Mouse (Mus musculus) forebrain, embryonic 10.5 days (tissue): ENCODE data around the gene Ptar1. TPM values are rescaled to one million over a fixed set of nuclear protein-coding genes. Genes with fewer than 3 reads are reported as not detected.

Experiments used
- DNase-seq: peaks from one replicate; pipeline ENCODE4 v3.0.0-alpha.2; 2017; ENCODE audit warnings: low spot score; ENCODE audit errors: extremely low spot score
- H3K27ac ChIP-seq: fragments of 300-500 bp; sonication (generic); 2 replicates; pipeline ENCODE4 v1.5.1; 2016; ENCODE audit warnings: mild to moderate bottlenecking
- H3K27me3 ChIP-seq: fragments of 300-500 bp; sonication (generic); 2 replicates; pipeline ENCODE4 v1.6.1; 2016; ENCODE audit warnings: mild to moderate bottlenecking; ENCODE audit not compliant: poor library complexity, severe bottlenecking
- H3K36me3 ChIP-seq: fragments of 300-500 bp; sonication (generic); replicated peaks from 2 replicates; pipeline ENCODE4 v1.6.1; 2016; ENCODE audit warnings: mild to moderate bottlenecking, moderate library complexity
- H3K4me1 ChIP-seq: fragments of 300-500 bp; sonication (generic); 2 replicates; pipeline ENCODE4 v1.6.1; 2016
- H3K4me3 ChIP-seq: fragments of 300-500 bp; sonication (generic); 2 replicates; pipeline ENCODE4 v1.5.1; 2016; ENCODE audit warnings: mild to moderate bottlenecking, moderate library complexity
- H3K9me3 ChIP-seq: fragments of 300-500 bp; sonication (generic); 2 replicates; pipeline ENCODE4 v1.6.1; 2016; ENCODE audit warnings: mild to moderate bottlenecking, moderate library complexity
- WGBS: fragments of 180-500 bp; shearing (Covaris S2); methylation state at CpG from one replicate; pipeline ENCODE4 v1.1.7; 2016; 5-methylcytosine and 5-hydroxymethylcytosine counted together
- polyA plus RNA-seq: library from polyadenylated mRNA; unstranded; fragments of >200 nt; fragmentation: Nextera tagmentation; extraction: Ambion mirVana; gene quantifications from 2 replicates; pipeline ENCODE4 v1.2.1, GENCODE M21; 2016

Gene Ptar1
- polyA plus RNA-seq, 1 experiment from 2014 or later = 8.0 TPM

DNA sequence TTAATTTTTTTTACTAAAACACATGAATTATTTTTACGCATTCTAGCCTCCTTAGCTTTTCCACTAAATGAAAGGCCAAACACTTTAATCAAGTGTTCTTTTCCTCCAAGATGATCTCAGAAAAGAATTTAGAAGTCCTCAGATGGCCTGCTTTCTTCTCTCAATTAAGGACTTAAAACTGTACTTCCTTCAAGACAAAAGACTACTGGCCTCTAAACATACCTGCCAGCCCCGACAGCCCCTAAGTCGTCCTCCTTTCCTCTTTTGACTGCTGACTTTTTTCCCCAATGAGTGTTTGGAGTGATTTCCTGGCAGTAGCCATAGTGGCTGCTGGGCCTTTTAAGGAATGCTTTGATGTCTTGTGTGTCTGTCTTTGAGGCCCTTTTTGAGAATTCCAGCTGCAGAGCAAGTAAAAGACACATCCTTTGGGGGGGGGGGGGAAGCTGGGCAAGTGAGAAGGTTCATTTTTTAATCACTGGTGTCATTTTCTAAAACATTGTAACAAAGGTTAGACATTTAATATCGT, 1.3 kb downstream of the Ptar1 start:
- 17% methylated on average over 4 of the region's 4 CpGs for WGBS
- peaks cover 41% of the 10 kb centered on the region for H3K4me1 ChIP-seq
- H3K9me3 ChIP-seq = no peaks in the 10 kb centered on the region
- H3K36me3 ChIP-seq = peaks cover 8% of the 10 kb centered on the region; the same call in 1 of the 2 replicates
- DNase-seq = peak; percentile 46
- no peaks in the 10 kb centered on the region for H3K27me3 ChIP-seq
- H3K4me3 ChIP-seq = peak overlapping the region; percentile 88
- H3K27ac ChIP-seq = peak overlapping the region; percentile 99

DNA sequence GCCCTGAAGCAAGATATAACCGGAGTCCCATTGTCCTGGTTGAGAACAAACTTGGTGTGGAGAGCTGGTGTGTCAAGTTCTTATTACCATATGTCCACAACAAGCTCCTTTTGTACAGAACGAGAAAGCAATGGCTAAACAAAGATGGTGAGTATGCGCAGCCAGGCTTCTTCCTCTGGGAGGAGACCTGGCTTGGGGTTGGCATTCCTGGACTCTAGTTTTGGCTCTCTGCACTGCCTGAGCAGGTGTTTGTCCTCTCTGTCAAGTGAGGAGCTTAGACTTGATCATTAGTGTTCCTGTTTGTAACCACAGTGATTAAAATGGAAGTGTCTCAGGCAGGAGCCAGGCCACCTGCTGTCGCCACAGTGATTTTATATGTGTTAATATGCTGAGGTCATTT, 7.1 kb downstream of the Ptar1 start:
- peaks cover 21% of the 10 kb centered on the region for H3K4me1 ChIP-seq
- H3K4me3 ChIP-seq = no peak overlapping the region
- peaks cover 63% of the 10 kb centered on the region for H3K36me3 ChIP-seq
- H3K27ac ChIP-seq = no peak overlapping the region
- no peak for DNase-seq
- H3K27me3 ChIP-seq = no peaks in the 10 kb centered on the region
- 91% methylated on average over 4 of the region's 4 CpGs for WGBS
- H3K9me3 ChIP-seq = no peaks in the 10 kb centered on the region

DNA sequence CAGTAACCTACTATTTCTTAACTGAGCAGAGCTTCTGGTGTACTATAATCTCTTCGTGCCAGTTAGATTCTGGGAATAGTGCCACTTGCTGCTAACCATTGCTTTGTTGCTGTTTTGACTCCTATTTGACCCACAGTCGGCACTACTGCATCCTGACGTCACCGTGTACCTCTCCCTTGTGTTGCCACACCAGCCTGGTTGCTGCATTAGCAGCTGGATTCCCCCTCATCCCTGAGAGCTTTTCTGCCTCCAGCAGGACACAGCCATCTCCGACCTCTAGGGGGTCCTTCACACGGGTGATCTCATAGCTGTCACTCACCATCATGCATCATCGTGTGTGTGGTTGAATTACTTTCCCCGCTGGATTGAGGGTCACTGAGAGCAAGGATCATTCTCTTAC, 10.6 kb downstream of the Ptar1 start:
- peaks cover 84% of the 10 kb centered on the region for H3K36me3 ChIP-seq
- H3K4me1 ChIP-seq = no peaks in the 10 kb centered on the region
- H3K4me3 ChIP-seq = no peak overlapping the region
- 92% methylated on average over 8 of the region's 8 CpGs for WGBS
- H3K9me3 ChIP-seq = no peaks in the 10 kb centered on the region
- no peak overlapping the region for H3K27ac ChIP-seq
- H3K27me3 ChIP-seq = no peaks in the 10 kb centered on the region
- DNase-seq = no peak

DNA sequence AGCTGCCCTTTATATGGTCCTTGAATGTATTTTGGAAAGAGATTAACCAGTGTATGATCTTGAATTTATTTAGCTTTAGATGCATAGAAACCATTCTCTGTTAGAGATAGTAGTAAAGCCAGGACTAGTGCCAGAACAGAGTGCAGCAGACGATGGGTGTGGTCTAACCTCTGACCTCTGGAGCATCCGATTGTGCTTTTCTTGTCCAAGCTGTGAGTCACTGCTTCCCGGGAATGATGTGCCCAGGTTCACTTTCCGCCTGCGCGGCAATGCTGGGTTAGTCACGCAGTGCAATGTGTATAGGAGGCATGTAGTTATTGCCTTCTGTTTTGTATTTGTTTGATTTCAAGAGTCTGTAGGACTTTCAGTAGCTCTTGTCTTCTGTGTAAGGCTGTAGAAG, 11.1 kb downstream of the Ptar1 start:
- peaks cover 89% of the 10 kb centered on the region for H3K36me3 ChIP-seq

DNA sequence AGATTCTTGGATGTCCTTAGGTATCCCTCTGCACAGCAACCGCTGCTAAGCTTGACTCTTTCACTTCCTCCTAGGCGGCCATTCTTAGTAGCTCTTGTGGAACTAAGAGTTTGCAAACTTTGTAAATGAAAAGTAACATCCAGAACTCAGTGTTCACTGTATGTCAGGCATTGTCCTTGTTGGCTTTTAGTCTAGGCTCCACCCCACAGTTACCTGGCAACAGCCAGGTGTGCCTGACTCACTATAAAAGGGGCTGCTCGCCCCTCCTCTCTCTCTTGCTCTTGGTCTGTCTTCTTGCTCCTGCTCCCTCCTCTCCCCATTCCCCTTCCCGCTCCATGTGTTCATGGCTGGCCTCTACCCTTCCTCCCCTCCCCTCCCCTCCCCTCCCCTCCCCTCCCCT, 11.9 kb downstream of the Ptar1 start:
- H3K27me3 ChIP-seq = no peaks in the 10 kb centered on the region
- H3K9me3 ChIP-seq = no peaks in the 10 kb centered on the region
- no peak for DNase-seq
- H3K4me3 ChIP-seq = no peak overlapping the region
- no peaks in the 10 kb centered on the region for H3K4me1 ChIP-seq
- no peak overlapping the region for H3K27ac ChIP-seq
- H3K36me3 ChIP-seq = peaks cover 91% of the 10 kb centered on the region
- WGBS = 89% methylated on average over 4 of the region's 4 CpGs

More for the DNA sequence above, 11.1 kb downstream of the Ptar1 start:
- Histone ChIP-seq H3K27ac (no peak overlapping the region), H3K4me1 (no peaks in the 10 kb centered on the region), H3K4me3 (no peak overlapping the region), H3K9me3 (no peaks in the 10 kb centered on the region), H3K27me3 (no peaks in the 10 kb centered on the region)
- no peak for DNase-seq
- 88% methylated on average over 7 of the region's 7 CpGs for WGBS

DNA sequence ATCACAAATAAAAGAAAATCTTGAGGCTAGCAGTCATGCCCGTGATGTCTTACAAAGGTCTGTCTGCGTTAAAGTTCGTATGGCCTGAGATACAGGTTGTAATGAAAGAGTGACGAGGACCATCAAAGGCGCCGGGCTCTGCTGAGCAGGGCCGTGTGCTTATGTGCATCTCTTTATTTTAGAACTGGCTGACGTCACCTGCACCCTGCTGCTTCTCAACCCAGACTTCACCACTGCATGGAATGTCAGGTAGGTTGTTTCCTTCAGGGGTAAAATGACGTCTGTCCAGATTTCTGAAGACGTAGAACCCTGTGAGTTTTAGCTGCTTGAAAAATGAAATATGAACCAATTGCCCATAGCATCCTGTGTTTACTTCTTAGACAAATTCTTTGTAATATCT, 15.7 kb downstream of the Ptar1 start:
- Histone ChIP-seq H3K9me3 (no peaks in the 10 kb centered on the region), H3K27ac (no peak overlapping the region), H3K4me1 (no peaks in the 10 kb centered on the region), H3K27me3 (no peaks in the 10 kb centered on the region), H3K36me3 (peaks cover 90% of the 10 kb centered on the region), H3K4me3 (no peak overlapping the region)
- WGBS = 91% methylated on average over 10 of the region's 10 CpGs
- DNase-seq = no peak

DNA sequence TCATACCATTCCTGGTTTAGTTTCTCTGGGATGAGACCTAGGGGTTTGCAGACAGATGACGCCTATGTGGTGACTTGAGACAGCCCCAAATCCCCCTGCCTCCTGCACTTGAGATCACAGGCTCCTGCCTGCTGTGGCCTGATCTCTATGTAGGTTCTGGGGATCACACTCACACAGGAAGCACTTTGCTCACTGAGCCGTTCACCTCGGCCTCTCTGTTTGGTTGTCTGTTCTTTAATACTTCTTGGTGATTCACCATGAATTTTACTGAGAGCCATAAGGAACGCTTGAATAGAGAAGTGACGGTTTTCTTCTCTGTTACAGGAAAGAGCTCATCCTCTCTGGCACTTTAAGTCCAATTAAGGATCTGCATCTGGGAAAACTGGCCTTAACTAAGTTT, 18.2 kb downstream of the Ptar1 start:
- H3K4me1 ChIP-seq = no peaks in the 10 kb centered on the region
- H3K27me3 ChIP-seq = no peaks in the 10 kb centered on the region
- no peak overlapping the region for H3K27ac ChIP-seq
- H3K36me3 ChIP-seq = peaks cover 90% of the 10 kb centered on the region
- 94% methylated on average over 5 of the region's 5 CpGs for WGBS
- no peak overlapping the region for H3K4me3 ChIP-seq
- H3K9me3 ChIP-seq = no peaks in the 10 kb centered on the region
- no peak for DNase-seq

DNA sequence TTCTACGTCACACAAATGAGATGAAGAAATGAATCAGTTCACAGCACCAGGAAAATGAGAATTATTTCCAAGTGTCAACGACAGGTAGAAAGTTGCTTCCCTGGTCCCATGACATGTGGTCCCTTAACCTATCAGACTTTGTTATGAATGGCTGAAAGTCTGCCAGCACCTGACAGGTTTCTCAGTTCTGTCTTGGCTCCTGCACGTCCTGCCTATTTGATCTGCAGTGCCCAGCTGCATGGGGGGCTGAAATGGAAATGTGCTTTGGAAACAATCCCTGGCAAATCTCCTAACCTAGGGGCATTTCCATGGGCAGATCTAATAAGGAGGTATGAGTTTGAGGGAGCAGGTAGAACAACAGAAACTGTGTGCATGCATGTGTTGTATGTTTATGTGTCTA, 59.3 kb downstream of the Ptar1 start:
- H3K36me3 ChIP-seq = no peaks in the 10 kb centered on the region
- WGBS = 83% methylated on average over 3 of the region's 3 CpGs
- no peak overlapping the region for H3K4me3 ChIP-seq
- no peaks in the 10 kb centered on the region for H3K27me3 ChIP-seq
- H3K4me1 ChIP-seq = no peaks in the 10 kb centered on the region
- no peaks in the 10 kb centered on the region for H3K9me3 ChIP-seq
- no peak for DNase-seq
- H3K27ac ChIP-seq = no peak overlapping the region

DNA sequence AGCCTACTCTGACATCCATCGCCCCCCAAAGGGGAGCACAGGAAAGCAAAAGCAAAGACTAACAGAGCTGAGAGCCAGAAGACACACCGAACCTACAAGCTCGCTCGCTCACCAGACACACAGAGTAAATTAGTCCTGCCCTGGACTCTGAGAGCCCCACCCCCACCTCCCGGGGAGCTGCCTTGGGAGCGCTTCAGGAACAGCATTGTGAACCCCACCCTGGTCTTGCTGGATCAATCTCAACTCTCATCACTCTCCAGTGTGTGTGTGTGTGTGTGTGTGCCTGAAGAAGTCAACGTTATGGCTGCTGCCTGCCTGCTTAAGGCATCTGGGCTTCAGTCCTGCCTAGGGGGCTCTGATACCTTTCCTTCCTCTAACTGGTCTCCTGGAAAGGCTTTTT, 69.8 kb downstream of the Ptar1 start:
- no peaks in the 10 kb centered on the region for H3K9me3 ChIP-seq
- peaks cover 40% of the 10 kb centered on the region for H3K27me3 ChIP-seq
- H3K4me1 ChIP-seq = peaks cover 33% of the 10 kb centered on the region
- H3K27ac ChIP-seq = 0 out of 2 replicates have a peak overlapping the region, but pooled peaks have one; percentile 1
- no peak for DNase-seq
- no peaks in the 10 kb centered on the region for H3K36me3 ChIP-seq
- H3K4me3 ChIP-seq = peak overlapping the region; percentile 16; the same call in 1 of the 2 replicates
- 18% methylated on average over 7 of the region's 7 CpGs for WGBS

DNA sequence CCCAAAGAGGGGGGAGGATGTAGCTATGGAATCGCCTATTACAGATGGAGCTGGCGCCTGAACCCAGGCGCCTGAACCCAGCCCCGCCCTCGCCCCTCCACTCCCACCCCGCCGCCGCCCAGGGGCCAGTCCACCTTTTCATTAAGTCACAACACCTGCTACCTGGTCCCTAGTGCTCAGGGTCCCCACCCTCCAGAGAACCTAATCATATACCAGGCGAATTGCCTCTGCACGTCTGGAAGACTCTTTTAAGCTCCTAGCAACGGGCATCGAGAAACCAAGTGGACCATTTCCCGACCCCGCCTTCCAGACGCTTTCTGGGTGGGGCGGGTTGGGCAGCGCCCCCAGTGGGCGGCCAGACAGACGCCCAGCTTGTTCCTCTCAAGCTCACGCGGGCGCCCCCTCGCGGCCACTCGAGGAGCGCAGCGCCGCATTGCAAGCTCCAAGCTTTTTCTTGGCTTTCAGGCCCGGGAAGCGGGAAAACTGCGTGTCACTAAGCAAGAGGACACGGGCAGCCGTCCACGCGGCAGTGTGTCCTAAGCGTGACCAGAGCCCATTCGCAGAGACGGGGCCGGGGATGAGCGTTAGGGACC, 70.8 kb downstream of the Ptar1 start:
- Histone ChIP-seq H3K27ac (peak overlapping the region; percentile 92), H3K4me3 (peak overlapping the region; percentile 76), H3K27me3 (peaks cover 46% of the 10 kb centered on the region), H3K4me1 (peaks cover 33% of the 10 kb centered on the region), H3K36me3 (no peaks in the 10 kb centered on the region), H3K9me3 (no peaks in the 10 kb centered on the region)
- WGBS = under 1% methylated on average over 40 of the region's 40 CpGs
- DNase-seq = peak; percentile 94

DNA sequence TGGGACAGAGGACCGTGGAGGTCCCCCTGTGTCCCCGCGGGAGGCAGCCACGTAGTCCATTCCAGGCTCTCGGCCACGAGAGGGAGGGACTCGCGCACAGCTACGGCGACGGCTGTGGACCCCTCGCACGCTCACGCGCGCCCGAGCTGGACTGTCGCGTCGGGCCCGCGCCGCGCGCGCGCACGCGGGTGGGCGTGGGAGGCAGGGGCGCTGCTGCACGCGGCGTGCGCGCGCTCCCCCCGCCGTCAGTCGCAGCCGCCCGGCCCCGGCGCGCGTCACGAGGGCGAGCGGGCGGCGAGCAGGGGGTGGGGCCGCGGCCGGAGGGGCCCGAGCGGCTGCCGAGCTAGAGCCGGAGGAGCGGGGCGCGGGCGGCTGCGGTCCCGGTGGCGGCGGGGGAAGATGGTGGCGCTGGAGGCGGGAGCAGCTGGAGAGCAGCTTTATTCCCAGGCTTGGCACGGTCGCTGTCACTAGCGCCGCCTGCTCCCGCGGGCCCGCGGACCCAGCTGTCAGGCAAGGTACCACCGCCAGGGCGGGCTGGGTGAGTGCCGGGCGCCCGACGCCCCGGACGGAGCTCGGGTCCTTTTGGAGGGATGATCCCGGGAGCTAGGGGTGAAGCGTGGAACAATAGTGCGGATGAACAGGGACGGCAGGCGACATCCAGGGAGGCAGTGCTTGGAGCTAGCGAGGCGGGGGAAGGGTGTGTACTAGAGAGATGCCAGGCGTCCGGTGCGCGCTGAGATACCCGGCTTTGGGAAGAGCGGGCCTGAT, 71.5 kb downstream of the Ptar1 start, which contains the start of gene Apba1:
Gene Apba1, plus strand, starts transcription at position 334 of the 768 bp plus-strand sequence.
- DNase-seq = peak; percentile 65
- H3K4me1 ChIP-seq = peaks cover 33% of the 10 kb centered on the region
- peak within 1 kb of the TSS; percentile 76 for H3K4me3 ChIP-seq
- no peaks in the 10 kb centered on the region for H3K36me3 ChIP-seq
- no peaks in the 10 kb centered on the region for H3K9me3 ChIP-seq
- peak within 1 kb of the TSS; percentile 92 for H3K27ac ChIP-seq
- peaks cover 52% of the 10 kb centered on the region for H3K27me3 ChIP-seq
- WGBS = under 1% methylated on average over 88 of the region's 98 CpGs

DNA sequence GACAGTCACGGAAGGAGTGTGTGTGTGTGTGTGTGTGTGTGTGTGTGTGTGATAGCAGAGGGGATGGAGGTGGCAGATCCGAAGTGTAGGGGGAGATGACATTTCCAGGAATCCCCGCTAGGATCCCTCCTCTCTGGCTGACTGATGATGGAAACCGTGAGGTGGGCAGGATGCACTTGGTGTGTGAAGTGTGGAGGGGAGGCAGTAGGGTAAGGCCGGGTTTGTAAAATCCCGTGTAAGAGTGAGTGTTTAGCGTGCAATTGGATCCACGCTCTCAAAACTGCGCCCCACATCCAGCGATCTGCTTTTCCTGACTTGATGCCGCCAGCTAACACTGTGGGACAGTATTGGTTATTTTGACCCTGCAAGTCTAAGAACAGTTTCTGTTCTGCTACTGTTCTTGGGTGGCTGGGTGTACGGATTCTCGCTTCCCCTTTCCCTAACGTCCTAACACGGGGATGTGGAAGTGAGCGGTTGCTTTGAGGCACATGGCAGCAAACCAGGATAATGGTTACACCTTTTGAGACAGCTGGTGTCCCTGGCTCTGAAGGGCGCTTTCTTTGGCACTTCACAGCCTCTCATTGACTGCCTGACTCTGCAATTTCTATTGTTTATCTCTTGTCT, 72.2 kb downstream of the Ptar1 start:
- Histone ChIP-seq H3K4me3 (peak overlapping the region; percentile 76), H3K4me1 (peaks cover 36% of the 10 kb centered on the region), H3K9me3 (no peaks in the 10 kb centered on the region), H3K36me3 (no peaks in the 10 kb centered on the region), H3K27me3 (peaks cover 58% of the 10 kb centered on the region), H3K27ac (peak overlapping the region; percentile 92)
- WGBS = under 1% methylated on average over 17 of the region's 17 CpGs
- no peak for DNase-seq

DNA sequence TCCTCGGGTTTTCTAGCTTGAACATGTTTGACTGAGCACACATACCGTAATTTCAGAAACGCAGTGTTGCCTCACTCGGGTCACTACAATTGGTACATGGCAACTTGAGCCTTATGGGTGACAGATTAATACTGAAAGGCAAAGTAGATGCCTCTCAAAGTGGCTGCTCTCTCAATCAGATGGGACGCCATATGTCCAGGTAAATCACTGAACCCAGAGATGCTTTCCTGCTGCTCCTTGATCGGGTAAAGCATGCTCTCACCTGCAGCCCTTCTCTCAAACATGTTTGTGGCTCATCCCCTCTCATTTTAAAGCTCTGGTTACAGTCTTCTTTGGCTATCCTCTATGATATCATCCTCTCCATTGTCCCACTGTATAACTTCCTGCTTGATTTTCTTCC, 76.1 kb downstream of the Ptar1 start:
- H3K4me1 ChIP-seq = peaks cover 31% of the 10 kb centered on the region
- WGBS = 91% methylated on average over 6 of the region's 6 CpGs
- peaks cover 76% of the 10 kb centered on the region for H3K27me3 ChIP-seq
- DNase-seq = no peak
- no peak overlapping the region for H3K27ac ChIP-seq
- no peak overlapping the region for H3K4me3 ChIP-seq
- no peaks in the 10 kb centered on the region for H3K36me3 ChIP-seq
- H3K9me3 ChIP-seq = no peaks in the 10 kb centered on the region
